Mouse (Mus musculus) small intestine, adult 2 months (tissue): ENCODE data around the gene Frem2.

Source experiments
- CTCF ChIP-seq: fragments of 200-500 bp; IDR thresholded peaks from 2 replicates; pipeline ENCODE4 v1.5.1; 2012; ENCODE audit warnings: low read depth, mild to moderate bottlenecking, control low read depth, inconsistent platforms, low read length, moderate library complexity, mixed read lengths; ENCODE audit not compliant: insufficient replicate concordance, insufficient read length; ENCODE audit errors: extremely low read depth
- POLR2A ChIP-seq: fragments of 200-500 bp; IDR thresholded peaks from 2 replicates; pipeline ENCODE4 v1.6.1; 2012; ENCODE audit warnings: low read depth, mild to moderate bottlenecking, control low read depth, inconsistent platforms, low read length, moderate library complexity

- TF ChIP-seq POLR2A (no peak), CTCF (no peak)
Observed at GRCm38 (mm10) chr3:53702421-53703125, 45.4 kb upstream of the Frem2 start.
